Mouse (Mus musculus) right cerebral cortex, adult 2 months (tissue): ENCODE data around the gene Rps25.
A peak's percentile ranks its signal among the peaks of the same experiment; 100 is the strongest.
"Not testable (repeated sequence)": the region's sequence is repeated elsewhere in the genome, so short reads cannot be mapped to it uniquely, and the experiment has no call there.

ENCODE experiments used
- DNase-seq, 2 experiments: peaks; one replicate each; pipeline ENCODE4 v3.0.0; 2021 to 2022; ENCODE audit warnings: low spot score in 2 of 2

The Rps25 gene

GRCm38 (mm10) chr9:44406906-44407751 is at the start of gene Rps25, which contains the start of gene Trappc4:
TSS of gene Rps25 (plus strand) at chr9:44407139.
TSS of gene Trappc4 (minus strand) at chr9:44407600.
- DNase-seq, result peak; percentile 94

- DNase-seq, result no peak
Observed at GRCm38 (mm10) chr9:44357207-44357606, 49.7 kb upstream of the Rps25 start.

GRCm38 (mm10) chr9:44361190-44361917 is 45.6 kb upstream of the Rps25 start, which contains the start of gene Vps11:
TSS of gene Vps11 (minus strand) at chr9:44361670.
- DNase-seq, result peak; percentile 93 to 95

- DNase-seq, result not testable (repeated sequence)
Observed at GRCm38 (mm10) chr9:44361931-44362330, 45.0 kb upstream of the Rps25 start.

- no peak for DNase-seq
Observed at GRCm38 (mm10) chr9:44364480-44364879, 42.5 kb upstream of the Rps25 start.

- no peak for DNase-seq
Observed at GRCm38 (mm10) chr9:44373386-44373785, 33.6 kb upstream of the Rps25 start.

- DNase-seq, result no peak
Observed at GRCm38 (mm10) chr9:44376141-44376540, 30.8 kb upstream of the Rps25 start.

GRCm38 (mm10) chr9:44377335-44377734 is 29.6 kb upstream of the Rps25 start:
- DNase-seq, result not testable (repeated sequence)

- no peak for DNase-seq
Observed at GRCm38 (mm10) chr9:44378153-44378730, 28.7 kb upstream of the Rps25 start.

GRCm38 (mm10) chr9:44379054-44379834 is 27.7 kb upstream of the Rps25 start, which contains the start of gene Hyou1:
TSS of gene Hyou1 (plus strand) at chr9:44379490.
- peak; percentile 98 to 99 for DNase-seq

GRCm38 (mm10) chr9:44379862-44380261 is 27.1 kb upstream of the Rps25 start:
- no peak for DNase-seq

GRCm38 (mm10) chr9:44384596-44384995 is 22.3 kb upstream of the Rps25 start:
- DNase-seq, result no peak

- no peak for DNase-seq
Observed at GRCm38 (mm10) chr9:44387221-44387620, 19.7 kb upstream of the Rps25 start.

GRCm38 (mm10) chr9:44389273-44389672 is 17.7 kb upstream of the Rps25 start:
- peak; percentile 62 for DNase-seq

GRCm38 (mm10) chr9:44391466-44391865 is 15.5 kb upstream of the Rps25 start:
- peak; percentile 61 to 75 for DNase-seq

GRCm38 (mm10) chr9:44396684-44397411 is 10.1 kb upstream of the Rps25 start, which contains the start of gene Slc37a4:
TSS of gene Slc37a4 (plus strand) at chr9:44396852.
- peak; percentile 92 for DNase-seq

- DNase-seq, result no peak
Observed at GRCm38 (mm10) chr9:44398087-44398486, 8.9 kb upstream of the Rps25 start.

- DNase-seq, result peak in 1 of 2 experiments; percentile 22
Observed at GRCm38 (mm10) chr9:44398551-44398950, 8.4 kb upstream of the Rps25 start.

- no peak for DNase-seq
Observed at GRCm38 (mm10) chr9:44399114-44399794, 7.7 kb upstream of the Rps25 start.

GRCm38 (mm10) chr9:44399795-44400114 is 7.2 kb upstream of the Rps25 start:
- no peak for DNase-seq
